Mouse (Mus musculus): ENCODE measurements around the gene Rnf26.
"Not testable (repeated sequence)": the region's sequence is repeated elsewhere in the genome, so short reads cannot be mapped to it uniquely, and the experiment has no call there.

Gene Rnf26

DNA sequence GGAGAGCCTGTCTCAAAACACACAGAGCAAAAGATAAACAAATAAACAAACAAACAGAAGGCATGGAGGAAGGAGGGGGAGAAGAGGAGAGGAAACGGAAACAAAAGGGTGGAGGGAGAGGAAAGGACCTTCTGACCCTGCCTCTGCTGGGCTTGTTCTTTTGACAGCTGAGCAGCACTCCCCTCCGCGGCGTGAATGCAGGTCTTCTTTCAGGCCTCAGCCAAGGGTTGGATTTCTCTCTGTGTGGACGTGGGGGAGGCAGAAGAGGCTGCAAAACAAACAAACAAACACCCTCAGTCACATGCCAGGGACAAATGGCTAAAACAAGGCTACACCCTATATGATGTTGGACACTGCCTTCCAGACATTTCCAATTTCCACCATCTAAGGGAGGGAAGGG is 11.7 kb upstream of the Rnf26 start:
- no peak for DNase-seq (ENCODE audit: low read depth, low spot score)

DNA sequence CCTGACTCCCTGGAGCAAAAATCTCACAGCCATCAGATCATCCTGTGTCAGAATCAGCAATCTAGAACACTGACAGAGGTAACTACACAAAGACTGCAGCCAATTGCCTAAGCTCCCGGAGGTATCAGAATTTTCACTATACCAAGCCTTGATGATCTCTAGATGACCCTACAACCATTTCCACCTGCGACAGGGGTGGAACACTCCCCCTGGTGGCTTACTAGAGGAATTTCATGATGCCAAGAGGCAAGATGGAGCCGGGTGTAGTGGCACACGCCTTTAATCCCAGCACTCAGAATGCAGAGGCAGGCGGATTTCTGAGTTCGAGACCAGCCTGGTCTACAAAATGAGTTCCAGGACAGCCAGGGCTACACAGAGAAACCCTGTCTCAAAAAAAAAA is 11.0 kb upstream of the Rnf26 start:
- no peak for DNase-seq (ENCODE audit: low read depth, low spot score)

DNA sequence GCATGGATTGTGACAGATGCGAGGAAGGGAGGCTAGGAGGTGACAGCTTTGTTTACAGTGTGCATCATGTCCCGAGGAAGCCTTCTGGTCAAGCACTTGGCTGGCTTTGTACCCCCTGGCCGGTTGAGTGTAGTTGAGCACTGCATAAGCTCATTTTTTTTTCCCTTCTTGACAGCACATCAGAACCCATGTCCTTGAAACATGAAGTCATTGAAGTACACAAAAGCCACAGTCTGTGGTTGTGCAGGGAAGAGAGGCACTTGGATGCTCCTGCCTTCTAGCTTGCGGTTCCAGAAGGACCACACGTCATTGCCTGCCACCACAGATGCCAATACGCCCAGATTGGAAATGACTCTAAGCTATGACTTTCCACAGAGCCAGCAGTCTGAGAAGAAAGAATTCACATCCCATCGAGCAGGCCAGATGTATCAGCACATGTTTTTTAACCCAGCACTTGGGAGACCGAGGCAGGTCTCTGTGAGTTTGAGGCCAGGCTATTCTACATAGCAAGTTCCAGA is 6.7 kb upstream of the Rnf26 start:
- DNase-seq (ENCODE audit: low read depth, low spot score) = no peak

GRCm38 (mm10) chr9:44119011-44119410 is 5.7 kb upstream of the Rnf26 start:
- DNase-seq (ENCODE audit: low read depth, low spot score) = no peak

DNA sequence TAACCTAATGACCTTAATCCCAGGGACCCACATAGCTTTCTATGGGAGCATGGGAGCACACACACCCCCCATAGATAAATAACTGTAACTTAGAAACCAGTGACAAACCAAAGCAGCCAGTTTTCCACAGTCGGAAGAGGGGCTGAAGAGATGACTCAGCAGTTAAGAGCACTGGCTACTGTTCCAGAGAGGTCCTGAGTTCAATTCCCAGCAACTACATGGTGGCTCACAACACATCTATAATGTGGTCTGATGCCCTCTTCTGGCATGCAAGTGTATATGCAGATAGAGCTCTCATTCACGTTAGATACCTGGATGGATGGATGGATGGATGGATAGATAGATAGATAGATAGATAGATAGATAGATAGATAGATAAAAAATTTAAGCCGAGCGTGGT is 2.9 kb upstream of the Rnf26 start:
- DNase-seq (ENCODE audit: low read depth, low spot score) = no peak

- no peak for DNase-seq (ENCODE audit: low read depth, low spot score)
Measured at GRCm38 (mm10) chr9:44115599-44115998, 2.3 kb upstream of the Rnf26 start.

GRCm38 (mm10) chr9:44114453-44114852 is 1.1 kb upstream of the Rnf26 start:
- no peak for DNase-seq (ENCODE audit: low read depth, low spot score)

DNA sequence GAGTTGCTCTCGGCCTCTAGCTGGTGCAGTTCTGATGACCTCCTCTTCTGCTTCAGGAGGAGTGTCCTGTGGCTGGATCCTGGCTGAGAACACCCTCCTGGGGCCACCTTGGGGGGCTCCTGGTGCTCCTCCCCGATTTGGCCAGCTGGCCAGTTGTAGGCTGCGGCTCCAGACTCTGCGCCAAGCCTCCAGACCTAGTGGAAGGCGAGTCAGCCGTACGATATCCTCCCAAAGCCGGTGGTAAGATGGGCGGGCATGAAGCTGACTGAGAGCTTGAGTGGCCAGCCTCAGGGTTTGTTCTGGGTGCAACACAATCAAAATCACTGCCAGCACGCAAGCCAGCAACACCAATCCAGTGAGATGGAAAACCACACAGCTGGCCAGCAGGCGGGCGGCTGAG is 1.4 kb downstream of the Rnf26 start:
- not testable (repeated sequence) for DNase-seq (ENCODE audit: low read depth, low spot score)

DNA sequence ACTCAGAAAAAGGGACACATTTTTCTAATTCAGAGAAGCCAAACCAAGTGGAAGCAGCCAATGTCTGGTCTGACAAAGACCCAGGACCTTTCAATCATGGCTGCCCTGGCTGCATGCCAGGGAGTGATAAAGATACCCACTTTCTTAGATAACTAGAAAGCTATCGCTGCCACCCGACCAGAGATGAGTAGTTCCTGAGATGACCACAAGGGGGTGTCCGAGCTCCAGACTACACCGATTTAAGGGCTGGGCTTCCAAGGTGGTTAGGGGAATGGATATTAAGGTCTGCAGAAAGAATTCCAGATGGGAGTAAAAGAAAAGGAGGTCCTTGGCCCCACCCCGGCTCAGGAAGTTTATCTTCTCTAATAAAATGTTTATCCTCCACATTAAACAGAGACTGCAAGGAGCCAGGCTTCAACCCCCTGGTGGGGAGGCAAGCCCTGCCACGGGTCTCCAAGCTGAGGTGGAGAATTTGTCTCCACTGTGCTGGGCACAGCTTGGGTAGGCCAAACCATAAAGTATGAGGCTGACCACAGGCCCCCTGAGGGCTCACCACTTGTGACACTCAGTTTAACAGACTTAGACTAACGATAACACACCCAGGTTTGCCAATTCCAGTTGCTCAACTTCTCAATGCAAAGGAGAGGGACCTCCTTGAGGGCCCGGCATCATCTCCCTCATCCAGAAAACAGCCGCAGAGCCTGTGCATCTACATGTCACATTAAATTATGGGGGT is 3.8 kb downstream of the Rnf26 start:
- peak; percentile 71 for DNase-seq (ENCODE audit: low read depth, low spot score)

- DNase-seq (ENCODE audit: low read depth, low spot score) = no peak
Measured at GRCm38 (mm10) chr9:44108269-44109055, 4.9 kb downstream of the Rnf26 start.

DNA sequence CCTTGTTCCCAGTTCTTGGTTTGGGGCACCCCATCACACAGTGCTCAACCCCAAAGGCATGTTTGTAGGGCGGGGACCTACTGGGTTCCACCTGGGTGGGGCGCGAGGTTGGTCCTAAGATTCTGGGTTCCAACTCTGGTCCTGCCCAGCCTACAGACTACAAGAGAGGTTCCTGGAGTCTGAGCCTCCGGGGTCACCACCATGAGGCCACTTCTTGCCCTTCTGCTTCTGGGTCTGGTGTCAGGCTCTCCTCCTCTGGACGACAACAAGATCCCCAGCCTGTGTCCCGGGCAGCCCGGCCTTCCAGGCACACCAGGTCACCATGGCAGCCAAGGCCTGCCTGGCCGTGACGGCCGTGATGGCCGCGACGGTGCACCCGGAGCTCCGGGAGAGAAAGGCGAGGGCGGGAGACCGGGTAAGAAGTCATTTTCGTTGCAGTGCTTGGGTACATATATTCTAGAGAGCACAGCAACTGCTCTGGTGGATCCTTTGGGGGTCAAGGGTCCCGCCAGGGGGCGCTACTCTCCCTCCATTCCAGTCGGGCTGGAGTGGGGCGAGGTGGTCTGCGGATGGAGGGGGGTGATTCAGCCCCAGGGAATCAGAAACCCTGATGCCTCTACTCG is 5.6 kb downstream of the Rnf26 start:
- DNase-seq (ENCODE audit: low read depth, low spot score) = no peak

DNA sequence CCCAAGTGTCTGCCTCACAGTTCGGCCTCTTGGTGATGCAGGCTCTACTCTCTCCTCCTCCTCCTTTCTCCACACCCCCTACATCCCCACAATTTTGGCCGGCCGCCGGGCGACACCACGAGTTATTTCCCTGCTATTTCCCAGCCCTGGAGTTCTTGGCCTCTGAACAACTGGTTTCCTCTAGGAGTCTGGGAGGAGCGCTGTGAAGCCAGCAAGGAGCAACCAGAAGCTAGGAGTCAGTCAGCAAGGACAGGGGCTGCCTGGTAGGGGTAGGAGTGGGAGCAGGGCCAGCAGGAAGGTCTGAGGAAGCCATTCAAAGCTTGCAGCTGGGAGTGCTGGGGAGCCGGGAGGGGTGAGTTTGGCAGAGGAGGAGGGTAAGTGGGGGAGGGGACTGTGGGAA is 6.2 kb downstream of the Rnf26 start, which contains the start of gene C1qtnf5:
TSS of gene C1qtnf5 (plus strand) at position 136 of the 400 bp plus-strand sequence.
- no peak for DNase-seq (ENCODE audit: low read depth, low spot score)

- no peak for DNase-seq (ENCODE audit: low read depth, low spot score)
Measured at GRCm38 (mm10) chr9:44106596-44106995, 6.7 kb downstream of the Rnf26 start.

DNA sequence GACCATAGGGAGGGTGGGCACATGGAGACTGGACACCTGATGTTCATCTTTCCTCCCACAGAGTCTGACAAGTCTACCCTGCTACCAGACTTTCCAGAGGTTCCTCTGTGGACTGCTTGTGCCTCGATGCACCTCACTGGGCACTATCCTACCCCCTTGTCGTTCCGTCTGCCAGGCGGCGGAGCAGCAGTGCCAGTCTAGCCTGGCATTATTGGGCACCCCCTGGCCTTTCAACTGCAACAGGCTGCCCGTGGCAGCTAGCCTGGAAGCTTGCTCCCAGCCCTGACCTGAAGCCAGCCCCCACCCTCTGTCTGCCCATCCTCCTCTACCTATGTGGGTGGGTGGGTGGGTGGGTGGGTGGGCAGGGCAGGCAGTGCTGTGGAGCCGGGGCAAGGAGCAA is 7.1 kb downstream of the Rnf26 start:
- no peak for DNase-seq (ENCODE audit: low read depth, low spot score)

GRCm38 (mm10) chr9:44105781-44106180 is 7.5 kb downstream of the Rnf26 start:
- DNase-seq (ENCODE audit: low read depth, low spot score) = no peak

- no peak for DNase-seq (ENCODE audit: low read depth, low spot score)
Measured at GRCm38 (mm10) chr9:44104881-44105280, 8.4 kb downstream of the Rnf26 start.

- DNase-seq (ENCODE audit: low read depth, low spot score) = no peak
Measured at GRCm38 (mm10) chr9:44101490-44101889, 11.8 kb downstream of the Rnf26 start, which contains the start of gene Mfrp. TSS of gene Mfrp (plus strand) at chr9:44101729.

GRCm38 (mm10) chr9:44096536-44096935 is 16.8 kb downstream of the Rnf26 start:
- DNase-seq (ENCODE audit: low read depth, low spot score) = no peak

- no peak for DNase-seq (ENCODE audit: low read depth, low spot score)
Measured at GRCm38 (mm10) chr9:44095781-44096180, 17.5 kb downstream of the Rnf26 start.

GRCm38 (mm10) chr9:44094737-44095136 is 18.6 kb downstream of the Rnf26 start:
- no peak for DNase-seq (ENCODE audit: low read depth, low spot score)

GRCm38 (mm10) chr9:44093612-44094503 is 19.5 kb downstream of the Rnf26 start:
- no peak for DNase-seq (ENCODE audit: low read depth, low spot score)
